Mouse (Mus musculus) limb, embryonic 13.5 days (tissue): ENCODE measurements around the gene Apol10a. TPM values are rescaled to one million over a fixed set of nuclear protein-coding genes. Genes with fewer than 3 reads are reported as not detected.
"Not testable (repeated sequence)": the region's sequence is repeated elsewhere in the genome, so short reads cannot be mapped to it uniquely, and the experiment has no call there.

Experiments used
- ATAC-seq: fragments of 200-750 bp; cut with Nextera tagmentation; 2 replicates; pipeline ENCODE4 v1.8.0; 2017; ENCODE audit warnings: low read depth, moderate number of reproducible peaks, moderate TSS enrichment; ENCODE audit not compliant: low FRiP score
- H3K27ac ChIP-seq: fragments of 300-500 bp; sonication (generic); 2 replicates; pipeline ENCODE4 v1.5.1; 2015; ENCODE audit warnings: inconsistent platforms, mild to moderate bottlenecking, moderate library complexity
- H3K27me3 ChIP-seq: fragments of 300-500 bp; sonication (generic); 2 replicates; pipeline ENCODE4 v1.6.1; 2015; ENCODE audit warnings: mild to moderate bottlenecking, inconsistent platforms
- H3K36me3 ChIP-seq: fragments of 300-500 bp; sonication (generic); 2 replicates; pipeline ENCODE4 v1.6.1; 2015; ENCODE audit warnings: inconsistent platforms, mild to moderate bottlenecking, moderate library complexity
- H3K4me1 ChIP-seq: fragments of 300-500 bp; sonication (generic); 2 replicates; pipeline ENCODE4 v1.6.1; 2015; ENCODE audit warnings: inconsistent platforms
- H3K4me2 ChIP-seq: fragments of 300-500 bp; sonication (generic); replicated peaks from 2 replicates; pipeline ENCODE4 v1.6.1; 2015; ENCODE audit warnings: inconsistent platforms, mild to moderate bottlenecking, moderate library complexity
- H3K4me3 ChIP-seq: fragments of 300-500 bp; sonication (generic); 2 replicates; pipeline ENCODE4 v1.5.1; 2015; ENCODE audit warnings: moderate library complexity, mild to moderate bottlenecking, inconsistent platforms
- H3K9ac ChIP-seq: fragments of 300-500 bp; sonication (generic); 2 replicates; pipeline ENCODE4 v1.6.1; 2015; ENCODE audit warnings: mild to moderate bottlenecking, inconsistent platforms
- H3K9me3 ChIP-seq: fragments of 300-500 bp; sonication (generic); 2 replicates; pipeline ENCODE4 v1.6.1; 2016; ENCODE audit warnings: inconsistent platforms
- WGBS: fragments of 180-500 bp; shearing (Covaris S2); methylation state at CpG from one replicate; pipeline ENCODE4 v1.1.7; 2015; 5-methylcytosine and 5-hydroxymethylcytosine counted together
- polyA plus RNA-seq: library from polyadenylated mRNA; unstranded; fragments of >200 nt; fragmentation: Nextera tagmentation; extraction: Ambion mirVana; gene quantifications from 2 replicates; pipeline ENCODE4 v1.2.1, GENCODE M21; 2015

Apol10a gene
- polyA plus RNA-seq: not detected in 2 replicates

DNA sequence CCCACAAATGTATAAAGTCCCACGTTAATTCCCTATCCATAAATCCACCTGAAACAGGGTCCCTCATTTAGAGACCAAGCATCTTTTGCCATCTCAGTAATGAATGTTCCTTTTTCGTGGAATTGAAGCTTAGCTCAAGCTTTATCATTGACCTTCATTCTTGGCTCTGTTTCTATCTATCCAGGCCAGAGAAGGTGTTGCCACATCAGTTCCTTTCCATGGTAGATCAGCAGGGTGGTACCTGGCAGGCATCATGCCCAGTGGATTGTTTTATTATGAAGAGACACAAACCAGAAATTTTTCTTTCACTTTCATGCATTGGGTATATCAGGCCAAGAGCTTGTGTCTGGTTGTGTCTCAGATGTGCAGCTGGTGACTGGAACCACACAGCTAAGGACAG is at the start of gene Apol10a:
Gene Apol10a (plus strand): TSS at position 355 of the 400 bp plus-strand sequence.
- H3K9ac ChIP-seq, H3K4me2 ChIP-seq, ATAC-seq, H3K27me3 ChIP-seq, H3K27ac ChIP-seq, H3K4me1 ChIP-seq, H3K4me3 ChIP-seq, H3K36me3 ChIP-seq, H3K9me3 ChIP-seq: not testable (repeated sequence)
- 81% methylated on average over 2 of the region's 2 CpGs for WGBS

DNA sequence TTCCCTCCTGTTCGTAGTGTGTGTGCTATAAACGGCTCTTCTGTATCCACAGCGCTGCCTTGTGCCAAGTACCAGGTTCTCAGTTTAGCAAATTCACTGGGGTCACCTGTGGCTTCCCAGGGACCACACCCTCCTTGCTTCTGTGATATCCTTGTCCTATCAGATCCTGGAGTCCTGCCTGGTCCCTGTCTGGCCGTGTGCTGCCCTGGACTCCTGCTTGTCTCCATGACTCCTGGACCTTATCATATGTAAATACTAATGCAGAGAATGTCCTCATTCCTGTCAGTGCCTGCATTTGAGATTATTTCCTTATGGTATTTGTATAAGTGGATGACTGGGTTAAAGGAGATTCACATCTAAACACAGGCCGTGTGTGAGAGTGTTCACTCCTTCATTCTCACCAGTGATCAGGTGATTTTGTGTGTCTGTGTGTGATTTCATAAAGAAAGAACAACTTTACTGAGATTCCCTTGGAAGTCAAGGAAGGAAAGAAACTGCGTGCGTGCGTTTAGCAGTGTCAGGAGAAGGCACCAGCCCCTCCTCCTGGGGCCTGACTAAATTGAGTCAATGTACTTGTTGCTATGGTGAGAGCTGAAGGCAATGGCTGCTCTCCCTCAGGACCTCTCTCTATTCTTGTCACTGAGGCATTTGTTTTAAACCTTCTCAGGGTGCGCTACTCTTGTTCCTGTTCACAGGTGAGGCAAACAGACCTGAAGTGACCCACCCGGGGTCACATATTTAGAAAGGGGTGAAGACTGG is 48.0 kb upstream of the Apol10a start:
- not testable (repeated sequence) for H3K9me3 ChIP-seq, H3K27ac ChIP-seq, H3K4me3 ChIP-seq, H3K9ac ChIP-seq, ATAC-seq, H3K27me3 ChIP-seq, H3K36me3 ChIP-seq, H3K4me2 ChIP-seq, H3K4me1 ChIP-seq
- 72% methylated on average over 9 of the region's 10 CpGs for WGBS

GRCm38 (mm10) chr15:77444746-77445145 is 32.1 kb upstream of the Apol10a start:
- not testable (repeated sequence) for H3K36me3 ChIP-seq, H3K9ac ChIP-seq, H3K4me2 ChIP-seq, H3K27ac ChIP-seq, H3K9me3 ChIP-seq, H3K4me3 ChIP-seq, H3K27me3 ChIP-seq, ATAC-seq, H3K4me1 ChIP-seq
- WGBS: 75% methylated on average over 8 of the region's 8 CpGs

GRCm38 (mm10) chr15:77445668-77446067 is 31.2 kb upstream of the Apol10a start:
- H3K27ac ChIP-seq, H3K27me3 ChIP-seq, ATAC-seq, H3K4me2 ChIP-seq, H3K9me3 ChIP-seq, H3K4me3 ChIP-seq, H3K4me1 ChIP-seq, H3K9ac ChIP-seq, H3K36me3 ChIP-seq: not testable (repeated sequence)
- WGBS: 70% methylated on average over 1 of the region's 1 CpGs

- ATAC-seq, H3K4me3 ChIP-seq, H3K4me1 ChIP-seq, H3K4me2 ChIP-seq, H3K9ac ChIP-seq, H3K9me3 ChIP-seq, H3K27me3 ChIP-seq, H3K27ac ChIP-seq, H3K36me3 ChIP-seq: not testable (repeated sequence)
- 84% methylated on average over 2 of the region's 2 CpGs for WGBS
Measured at GRCm38 (mm10) chr15:77447392-77447791, 29.5 kb upstream of the Apol10a start, which contains the start of gene Apol7b. Apol7b (minus strand) TSS chr15:77447492.

GRCm38 (mm10) chr15:77449927-77450326 is 26.9 kb upstream of the Apol10a start:
- H3K36me3 ChIP-seq, ATAC-seq, H3K4me1 ChIP-seq, H3K9me3 ChIP-seq, H3K27ac ChIP-seq, H3K4me3 ChIP-seq, H3K27me3 ChIP-seq, H3K4me2 ChIP-seq, H3K9ac ChIP-seq: not testable (repeated sequence)
- 55% methylated on average over 10 of the region's 10 CpGs for WGBS

DNA sequence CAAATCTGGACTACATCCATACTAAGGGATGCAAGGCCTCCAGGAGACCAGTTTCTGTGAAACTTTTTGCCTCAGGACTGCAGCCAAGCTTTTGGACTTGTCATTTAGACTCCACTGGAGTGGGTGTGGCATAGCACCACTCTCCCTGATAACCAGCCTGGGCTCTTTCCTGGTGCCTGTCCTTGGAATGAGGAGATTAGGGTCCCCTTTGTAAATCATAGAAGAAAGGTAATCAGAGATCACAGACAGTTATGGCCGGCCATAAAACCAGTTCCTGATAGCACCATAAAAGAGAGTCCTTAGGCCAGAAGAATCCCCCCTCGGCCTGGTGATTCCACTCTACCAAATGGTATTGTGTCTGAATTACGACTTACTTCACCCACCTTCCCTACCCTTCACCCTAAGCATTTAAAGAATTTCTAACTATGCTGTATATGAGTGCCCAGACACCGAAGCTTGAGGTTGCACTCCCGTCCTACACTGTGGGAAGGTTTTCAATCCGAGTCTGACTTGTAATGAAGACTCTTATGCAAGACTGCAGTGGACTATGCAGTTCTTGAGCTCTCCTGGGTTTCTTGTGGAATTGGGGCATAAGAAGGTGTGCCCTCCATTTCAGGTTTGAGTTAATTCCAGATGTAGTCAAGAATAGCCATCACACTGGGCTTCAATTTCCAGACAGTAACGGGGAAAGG is 2.0 kb upstream of the Apol10a start:
- WGBS: 31% methylated on average over 7 of the region's 7 CpGs
- not testable (repeated sequence) for H3K9me3 ChIP-seq, H3K27ac ChIP-seq, H3K36me3 ChIP-seq, H3K9ac ChIP-seq, H3K4me3 ChIP-seq, H3K4me2 ChIP-seq, H3K4me1 ChIP-seq, ATAC-seq, H3K27me3 ChIP-seq

DNA sequence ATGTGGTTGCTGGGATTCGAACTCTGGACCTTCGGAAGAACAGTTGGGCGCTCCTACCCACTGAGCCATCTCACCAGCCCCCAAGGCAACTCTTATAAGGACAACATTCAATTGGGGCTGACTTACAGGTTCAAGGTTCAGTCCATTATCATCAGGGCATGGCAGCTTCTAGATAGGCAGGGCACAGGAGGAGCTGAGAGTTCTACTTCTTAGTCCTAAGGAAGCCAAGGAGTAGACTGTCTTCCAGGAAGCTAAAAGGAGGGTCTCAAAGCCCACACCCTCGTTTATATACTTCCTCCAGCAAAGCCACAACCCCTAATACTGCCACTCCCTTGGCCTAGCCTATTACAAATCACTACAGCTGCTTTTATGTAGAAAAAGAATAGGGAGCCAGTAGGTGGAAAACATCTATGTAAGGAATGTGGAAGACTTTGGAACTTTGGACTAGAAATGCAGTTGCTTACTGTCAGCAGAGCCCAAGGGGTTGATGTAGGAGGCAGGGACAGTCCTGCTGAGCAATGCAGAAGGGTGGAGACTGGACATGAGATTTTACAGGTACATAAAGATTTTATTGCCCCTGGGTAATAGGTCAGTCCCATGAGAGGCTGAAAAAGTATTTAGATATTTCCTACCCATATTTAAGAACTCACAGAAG is 5.4 kb downstream of the Apol10a start:
- WGBS: 74% methylated on average over 4 of the region's 4 CpGs
- Histone ChIP-seq H3K4me3 (no peak overlapping the region), H3K27ac (no peak overlapping the region), H3K4me2 (no peak overlapping the region), H3K4me1 (no peaks in the 10 kb centered on the region), H3K9ac (no peak overlapping the region), H3K36me3 (no peaks in the 10 kb centered on the region), H3K27me3 (no peaks in the 10 kb centered on the region), H3K9me3 (no peaks in the 10 kb centered on the region)
- ATAC-seq: no peak

DNA sequence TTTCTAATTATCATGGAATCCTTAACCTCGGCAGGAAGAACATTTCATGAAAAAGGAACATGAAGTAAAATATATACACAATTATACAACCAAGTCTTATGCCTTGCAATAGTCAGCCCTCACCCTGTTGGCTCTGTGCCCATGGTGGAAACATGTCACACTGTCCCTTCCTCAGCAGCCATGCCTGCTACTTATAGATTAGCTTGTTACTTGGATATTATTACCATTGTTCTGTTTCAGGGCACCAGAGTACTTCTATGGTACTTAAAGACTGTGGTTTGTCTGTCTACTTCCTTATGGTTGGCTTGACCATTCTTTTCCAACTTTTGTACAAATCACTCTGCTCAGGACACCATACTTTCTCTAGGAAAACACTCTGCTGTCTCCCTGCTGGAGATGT is 16.3 kb downstream of the Apol10a start:
- WGBS: no CpG with 5 or more reads among the region's 1 CpGs
- H3K27ac ChIP-seq: not testable (repeated sequence)

DNA sequence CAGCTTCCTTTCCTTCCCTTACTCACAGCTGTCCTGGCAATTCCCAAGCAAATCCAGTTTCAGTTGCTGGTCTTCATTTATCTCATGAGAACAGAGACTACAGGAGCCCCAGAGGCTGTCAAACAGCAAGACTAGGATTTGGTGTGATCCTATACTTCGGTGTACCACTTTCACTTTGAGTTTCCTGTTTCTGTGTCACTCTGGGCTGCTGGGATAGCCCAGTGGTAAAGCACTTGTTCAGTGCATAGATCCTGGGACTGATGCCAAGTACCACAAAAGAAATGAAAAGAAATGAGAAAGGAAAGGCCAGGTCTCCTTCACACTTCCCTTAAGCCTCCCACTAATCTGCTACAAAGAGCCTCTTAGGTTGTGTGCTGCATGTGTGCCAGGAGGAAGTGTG is 17.8 kb downstream of the Apol10a start:
- not testable (repeated sequence) for ATAC-seq, H3K27ac ChIP-seq, H3K9me3 ChIP-seq, H3K4me3 ChIP-seq, H3K36me3 ChIP-seq, H3K4me2 ChIP-seq, H3K9ac ChIP-seq, H3K4me1 ChIP-seq, H3K27me3 ChIP-seq
- WGBS: 53% methylated on average over 1 of the region's 1 CpGs

More for the DNA sequence above, 16.3 kb downstream of the Apol10a start:
- H3K4me3 ChIP-seq, ATAC-seq, H3K27me3 ChIP-seq, H3K9ac ChIP-seq, H3K4me1 ChIP-seq, H3K36me3 ChIP-seq, H3K4me2 ChIP-seq, H3K9me3 ChIP-seq: not testable (repeated sequence)

GRCm38 (mm10) chr15:77507966-77508365 is 31.1 kb downstream of the Apol10a start, which contains the start of gene Apol11a:
Apol11a (plus strand) TSS chr15:77508271.
- not testable (repeated sequence) for H3K27me3 ChIP-seq, H3K4me3 ChIP-seq

GRCm38 (mm10) chr15:77520596-77520995 is 43.7 kb downstream of the Apol10a start:
- not testable (repeated sequence) for H3K36me3 ChIP-seq, H3K4me2 ChIP-seq, H3K27me3 ChIP-seq, H3K27ac ChIP-seq, H3K4me1 ChIP-seq, ATAC-seq, H3K4me3 ChIP-seq, H3K9me3 ChIP-seq, H3K9ac ChIP-seq
- 74% methylated on average over 4 of the region's 4 CpGs for WGBS

More at GRCm38 (mm10) chr15:77507966-77508365, 31.1 kb downstream of the Apol10a start, which contains the start of gene Apol11a:
- H3K4me2 ChIP-seq, H3K9ac ChIP-seq, H3K27ac ChIP-seq, ATAC-seq, H3K4me1 ChIP-seq, H3K9me3 ChIP-seq, H3K36me3 ChIP-seq: not testable (repeated sequence)
